Mouse (Mus musculus) hindbrain, postnatal 0 days (tissue): ENCODE measurements around the gene Rngtt. TPM values are rescaled to one million over a fixed set of nuclear protein-coding genes. Genes with fewer than 3 reads are reported as not detected.

Experiments
- ATAC-seq: fragments of 200-750 bp; cut with Nextera tagmentation; 2 replicates; pipeline ENCODE4 v1.8.0; 2017; ENCODE audit warnings: mild to moderate bottlenecking, moderate TSS enrichment, moderate library complexity
- DNase-seq: peaks from one replicate; pipeline ENCODE4 v3.0.0-alpha.2; 2015; ENCODE audit warnings: low spot score
- H3K27ac ChIP-seq: fragments of 300-500 bp; sonication (generic); 2 replicates; pipeline ENCODE4 v1.5.1; 2014; ENCODE audit warnings: mild to moderate bottlenecking
- H3K27me3 ChIP-seq: fragments of 300-500 bp; sonication (generic); 2 replicates; pipeline ENCODE4 v1.6.1; 2014; ENCODE audit warnings: low read length, mixed read lengths; ENCODE audit not compliant: insufficient read depth
- H3K36me3 ChIP-seq: fragments of 300-500 bp; sonication (generic); 2 replicates; pipeline ENCODE4 v1.6.1; 2014; ENCODE audit warnings: low read length, mixed read lengths; ENCODE audit not compliant: insufficient read depth
- H3K4me1 ChIP-seq: fragments of 300-500 bp; sonication (generic); 2 replicates; pipeline ENCODE4 v1.6.1; 2014; ENCODE audit warnings: antibody characterized with exemption, low read length, mixed read lengths; ENCODE audit not compliant: insufficient read depth
- H3K4me2 ChIP-seq: fragments of 300-500 bp; sonication (generic); 2 replicates; pipeline ENCODE4 v1.6.1; 2014; ENCODE audit warnings: low read depth, mild to moderate bottlenecking, low read length, moderate library complexity, mixed read lengths
- H3K4me3 ChIP-seq: fragments of 300-500 bp; sonication (generic); 2 replicates; pipeline ENCODE4 v1.5.1; 2014; ENCODE audit warnings: low read length
- H3K9ac ChIP-seq: fragments of 300-500 bp; sonication (generic); replicated peaks from 2 replicates; pipeline ENCODE4 v1.6.1; 2014; ENCODE audit warnings: mild to moderate bottlenecking, low read length, moderate library complexity, mixed read lengths
- H3K9me3 ChIP-seq: fragments of 300-500 bp; sonication (generic); 2 replicates; pipeline ENCODE4 v1.6.1; 2016; ENCODE audit warnings: low read length, mixed read lengths
- CTCF ChIP-seq: IDR thresholded peaks from 2 replicates; pipeline ENCODE4 v1.5.1; 2016; ENCODE audit warnings: antibody characterized with exemption, control low read depth, low read depth
- WGBS: fragments of 180-500 bp; shearing (Covaris S2); extraction: QIAGEN DNeasy Blood & Tissue Kit; methylation state at CpG from one replicate; pipeline ENCODE4 v1.1.7; 2014; 5-methylcytosine and 5-hydroxymethylcytosine counted together
- polyA plus RNA-seq: library from polyadenylated mRNA; unstranded; fragments of >200 nt; fragmentation: Nextera tagmentation; extraction: Ambion mirVana; gene quantifications from 2 replicates; pipeline ENCODE4 v1.2.1, GENCODE M21; 2015
- total RNA-seq: library from RNA; depleted of rRNA; stranded (reverse); fragments of >200 nt; gene quantifications from 2 replicates; pipeline ENCODE4 v1.2.3, GENCODE M21; 2014

The Rngtt gene
- total and polyA plus RNA-seq, 2 experiments from 2014 or later: 12.8 to 13.5 TPM

DNA sequence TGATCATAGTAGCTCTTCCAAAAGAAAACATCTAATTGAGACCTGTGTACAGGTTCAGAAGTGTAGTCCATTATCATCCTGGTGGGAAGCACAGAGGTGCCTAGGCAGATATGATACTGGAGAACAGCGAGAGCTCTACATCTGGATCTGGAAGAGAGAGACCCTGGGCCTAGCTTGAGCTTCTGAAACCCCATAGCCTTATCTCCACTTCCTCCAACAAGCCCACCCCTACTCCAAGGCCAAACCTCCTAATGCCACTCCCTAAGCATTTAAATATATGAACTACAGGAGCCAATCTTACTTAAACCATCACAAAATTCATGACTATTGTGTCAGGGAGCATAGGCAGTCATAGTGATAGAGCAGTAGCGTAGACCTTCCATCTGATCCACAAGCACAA is 184.3 kb downstream of the Rngtt start:
- no peak for TF ChIP-seq CTCF
- WGBS: 95% methylated on average over 2 of the region's 2 CpGs
- Histone ChIP-seq H3K4me2 (no peak overlapping the region), H3K9ac (no peak overlapping the region), H3K4me3 (no peak overlapping the region), H3K27me3 (no peaks in the 10 kb centered on the region), H3K4me1 (0 out of 2 replicates have a peak, but pooled peaks cover 3% of the 10 kb centered on the region), H3K36me3 (no peaks in the 10 kb centered on the region), H3K27ac (no peak overlapping the region), H3K9me3 (0 out of 2 replicates have a peak, but pooled peaks cover 3% of the 10 kb centered on the region)
- DNase-seq (no peak), ATAC-seq (no peak)

DNA sequence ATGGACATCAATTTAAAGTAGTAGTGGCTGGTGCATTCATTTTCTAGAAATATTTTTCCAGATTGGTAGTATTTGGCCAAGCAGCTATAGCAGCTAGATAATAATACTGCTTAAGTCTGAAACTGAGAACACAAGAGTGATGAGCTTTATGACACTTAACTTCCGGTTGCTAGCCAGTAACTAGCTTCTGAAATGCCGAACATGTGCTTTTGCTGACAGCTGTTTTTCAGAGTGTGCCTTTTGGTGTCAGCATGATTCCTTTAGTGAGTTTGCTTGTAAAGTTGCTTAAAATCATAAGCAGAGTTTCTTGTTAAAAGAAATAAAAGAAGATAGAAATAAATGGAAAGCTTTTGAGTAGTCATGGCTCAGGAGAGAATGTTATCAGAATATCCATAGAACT is 186.9 kb downstream of the Rngtt start:
- H3K27ac ChIP-seq: no peak overlapping the region; the same call in 1 of the 2 replicates
- 25% methylated on average over 2 of the region's 2 CpGs for whole genome bisulfite sequencing

DNA sequence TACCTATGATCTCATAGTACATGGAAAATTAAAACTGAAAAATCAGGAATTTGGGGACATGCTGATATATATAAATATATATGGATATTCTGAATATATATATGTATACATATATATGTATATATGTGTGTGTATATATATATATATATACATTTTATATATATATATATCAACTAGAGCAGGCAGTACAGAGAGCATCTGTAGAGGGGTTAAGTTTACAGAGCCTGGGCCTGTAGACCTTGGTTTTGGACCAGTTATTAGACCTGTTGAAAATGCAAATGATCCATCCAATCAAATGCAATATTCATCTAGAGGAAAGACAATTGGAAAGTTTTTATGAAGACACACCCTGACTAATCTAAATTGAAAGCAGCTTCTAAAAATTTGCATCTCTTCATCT is 187.5 kb downstream of the Rngtt start:
- ATAC-seq: no peak

More for the DNA sequence above, 186.9 kb downstream of the Rngtt start:
- Histone ChIP-seq H3K4me3 (no peak overlapping the region), H3K36me3 (no peaks in the 10 kb centered on the region), H3K4me1 (0 out of 2 replicates have a peak, but pooled peaks cover 3% of the 10 kb centered on the region), H3K9me3 (0 out of 2 replicates have a peak, but pooled peaks cover 3% of the 10 kb centered on the region), H3K27me3 (no peaks in the 10 kb centered on the region), H3K9ac (no peak overlapping the region), H3K4me2 (no peak overlapping the region)
- ATAC-seq (no peak), DNase-seq (no peak)
- TF ChIP-seq CTCF: no peak

DNA sequence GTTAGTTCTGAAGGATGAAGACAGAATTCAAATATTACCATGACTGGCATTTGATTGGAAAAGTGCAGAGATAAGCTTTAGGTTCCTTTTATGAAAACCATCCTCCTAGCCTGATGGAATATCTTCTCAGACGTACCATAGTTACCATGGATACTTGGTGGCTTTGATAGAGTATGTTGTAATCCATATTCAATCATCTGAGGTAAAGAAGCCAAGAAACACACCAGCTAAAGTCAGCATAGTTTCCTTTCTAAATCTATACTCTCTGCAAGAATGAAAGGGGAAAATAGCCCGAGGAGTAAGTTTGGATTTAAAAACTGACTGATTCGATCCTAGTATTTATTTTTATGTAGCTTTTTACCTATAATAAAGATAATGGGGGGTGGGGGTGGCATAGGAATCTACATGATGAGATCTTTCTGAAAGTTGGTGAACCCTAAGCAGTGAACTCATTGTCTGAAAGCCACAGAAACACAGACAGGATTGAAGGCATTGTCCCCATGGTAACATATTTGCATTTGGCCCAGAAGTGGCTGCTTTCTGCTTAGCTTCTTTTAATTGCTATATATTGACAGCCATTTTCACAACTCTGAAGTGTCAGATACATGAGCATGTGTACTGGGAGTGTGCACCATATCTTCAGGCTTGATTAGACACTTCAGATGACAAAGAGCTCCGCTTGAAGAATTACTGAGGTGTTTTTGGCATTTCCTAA is 188.2 kb downstream of the Rngtt start:
- no peak for DNase-seq
- Histone ChIP-seq H3K4me1 (0 out of 2 replicates have a peak, but pooled peaks cover 3% of the 10 kb centered on the region), H3K9ac (no peak overlapping the region), H3K27me3 (no peaks in the 10 kb centered on the region), H3K4me2 (no peak overlapping the region), H3K36me3 (0 out of 2 replicates have a peak, but pooled peaks cover 3% of the 10 kb centered on the region), H3K27ac (no peak overlapping the region), H3K9me3 (0 out of 2 replicates have a peak, but pooled peaks cover 3% of the 10 kb centered on the region), H3K4me3 (no peak overlapping the region)
- 36% methylated on average over 4 of the region's 4 CpGs for WGBS
- no peak for ATAC-seq
- no peak for TF ChIP-seq CTCF

More for the DNA sequence above, 187.5 kb downstream of the Rngtt start:
- H3K27me3 ChIP-seq: no peaks in the 10 kb centered on the region
- no peak overlapping the region for H3K9ac ChIP-seq
- DNase-seq: no peak
- no peak for TF ChIP-seq CTCF
- no peak overlapping the region for H3K4me3 ChIP-seq
- H3K9me3 ChIP-seq: 0 out of 2 replicates have a peak, but pooled peaks cover 3% of the 10 kb centered on the region
- H3K36me3 ChIP-seq: 0 out of 2 replicates have a peak, but pooled peaks cover 3% of the 10 kb centered on the region
- 0 out of 2 replicates have a peak, but pooled peaks cover 3% of the 10 kb centered on the region for H3K4me1 ChIP-seq
- no peak overlapping the region for H3K4me2 ChIP-seq
- H3K27ac ChIP-seq: no peak overlapping the region

DNA sequence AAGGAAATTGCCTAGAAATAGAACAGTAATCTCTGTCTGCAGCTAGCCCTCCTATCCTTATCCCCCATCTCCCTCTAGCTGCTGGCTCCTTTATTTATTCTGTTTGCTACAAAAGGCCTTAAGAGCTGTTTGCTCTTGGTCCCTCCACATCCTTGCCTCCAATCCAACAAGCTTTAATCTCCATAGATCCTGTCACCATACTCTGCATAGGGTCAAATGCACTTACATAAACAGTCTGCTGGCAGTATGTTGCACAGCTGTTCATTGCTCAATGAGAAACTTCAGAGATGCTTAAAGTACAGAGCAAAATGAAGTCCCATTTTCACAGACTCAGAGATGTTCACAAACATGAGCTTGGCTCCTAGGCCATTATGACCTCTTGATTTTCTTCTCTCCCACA is 196.5 kb downstream of the Rngtt start:
- DNase-seq (no peak), ATAC-seq (no peak)
- no peak overlapping the region for H3K27ac ChIP-seq
- H3K27me3 ChIP-seq: no peaks in the 10 kb centered on the region
- H3K4me2 ChIP-seq: no peak overlapping the region
- H3K9me3 ChIP-seq: no peaks in the 10 kb centered on the region
- no peak overlapping the region for H3K4me3 ChIP-seq
- H3K9ac ChIP-seq: no peak overlapping the region
- 0 out of 2 replicates have a peak, but pooled peaks cover 3% of the 10 kb centered on the region for H3K36me3 ChIP-seq
- H3K4me1 ChIP-seq: no peaks in the 10 kb centered on the region
- 0 out of 2 replicates have a peak, but pooled peaks have one; percentile 10 for TF ChIP-seq CTCF

DNA sequence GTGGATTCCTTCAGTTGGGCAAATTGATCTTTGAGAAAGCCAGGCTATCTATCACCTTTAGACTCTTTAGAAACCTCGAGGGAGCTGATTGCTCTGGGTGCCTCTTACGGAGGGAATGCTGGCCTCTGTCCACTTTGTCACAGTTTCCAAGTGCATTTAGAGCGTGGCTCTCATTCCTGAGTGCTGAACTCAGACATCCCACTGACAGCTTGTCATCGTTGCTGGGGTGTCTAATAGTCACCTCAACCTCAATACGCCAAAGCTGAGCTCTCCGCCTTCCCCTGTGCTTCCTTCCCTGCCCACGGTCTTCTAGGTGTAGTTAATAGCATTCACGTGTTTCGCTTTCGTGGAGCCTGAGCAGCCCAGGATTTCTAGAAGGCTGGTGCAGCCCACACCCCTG is 200.4 kb downstream of the Rngtt start:
- no peaks in the 10 kb centered on the region for H3K27me3 ChIP-seq
- WGBS: 86% methylated on average over 10 of the region's 10 CpGs
- no peak for TF ChIP-seq CTCF
- no peaks in the 10 kb centered on the region for H3K9me3 ChIP-seq
- H3K4me3 ChIP-seq: no peak overlapping the region
- DNase-seq (no peak), ATAC-seq (no peak)
- no peaks in the 10 kb centered on the region for H3K4me1 ChIP-seq
- no peak overlapping the region for H3K9ac ChIP-seq
- no peaks in the 10 kb centered on the region for H3K36me3 ChIP-seq
- no peak overlapping the region for H3K4me2 ChIP-seq
- H3K27ac ChIP-seq: no peak overlapping the region

DNA sequence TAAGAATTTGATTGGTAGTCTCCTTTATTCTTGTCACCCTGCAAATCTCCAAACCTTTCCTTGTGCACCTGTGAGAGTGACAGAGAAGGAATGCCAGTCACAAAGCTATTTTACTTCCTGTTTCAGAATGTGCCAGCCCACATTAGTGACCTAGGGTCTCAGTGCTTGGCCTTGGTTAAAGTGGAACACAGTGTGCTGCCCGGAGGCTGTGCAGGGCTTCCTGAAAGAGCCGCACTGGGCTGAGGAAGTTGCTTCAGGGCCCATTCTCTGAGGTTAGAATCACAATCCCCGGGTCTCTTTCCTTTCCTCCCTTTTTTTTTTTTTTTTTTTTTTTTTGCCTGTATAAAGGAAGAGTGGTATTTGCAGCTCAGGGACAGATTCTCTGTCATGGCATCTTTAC is 203.3 kb downstream of the Rngtt start:
- 63% methylated on average over 3 of the region's 3 CpGs for WGBS
- TF ChIP-seq CTCF: no peak
- H3K27ac ChIP-seq: no peak overlapping the region
- no peaks in the 10 kb centered on the region for H3K4me1 ChIP-seq
- ATAC-seq (no peak), DNase-seq (no peak)
- no peak overlapping the region for H3K4me2 ChIP-seq
- H3K27me3 ChIP-seq: no peaks in the 10 kb centered on the region
- no peak overlapping the region for H3K4me3 ChIP-seq
- no peaks in the 10 kb centered on the region for H3K9me3 ChIP-seq
- no peak overlapping the region for H3K9ac ChIP-seq
- H3K36me3 ChIP-seq: no peaks in the 10 kb centered on the region
